Comparison of ENCODE assay signal across 8 mouse cellular contexts in the genomic region with DNA sequence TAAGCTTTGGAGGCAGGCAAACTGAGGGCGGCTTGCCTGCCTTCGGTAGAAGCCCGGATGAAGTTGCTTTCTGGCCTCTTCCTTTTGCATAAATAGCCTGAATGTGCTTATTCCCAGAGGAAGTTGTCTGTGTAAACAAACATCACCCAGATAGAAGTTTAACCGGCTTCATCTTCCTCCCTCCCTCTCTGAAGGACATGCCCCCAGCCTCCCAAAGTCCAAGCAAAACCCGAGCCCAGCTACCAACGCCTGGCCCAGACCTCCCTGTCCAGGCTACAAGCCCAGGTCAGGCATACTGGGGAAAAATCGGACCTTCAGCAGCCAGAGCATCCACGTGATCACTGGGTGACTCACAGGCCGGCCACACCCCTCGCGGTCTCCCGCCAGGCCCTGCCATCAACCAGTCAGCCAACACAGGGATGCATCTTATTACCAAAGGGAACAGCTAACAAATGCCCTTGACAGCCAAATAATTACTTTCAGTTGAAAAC. TPM values are rescaled to one million over a fixed set of nuclear protein-coding genes. Genes with fewer than 3 reads are reported as not detected.
DNase-seq lines count a peak whose midpoint lies in the region; ATAC-seq and TF ChIP-seq lines count a peak whose summit lies in the region.

No protein-coding gene starts in this region.

- peak; percentile 39; the same call in 1 of the 2 replicates for TF ChIP-seq EP300 in liver, postnatal 0 days (IDR thresholded peaks at IDR 0.05; ENCODE audit: low read depth)

- peaks cover 54% of the 10 kb centered on the region for H3K79me2 ChIP-seq in C2C12 (ENCODE audit: control insufficient read depth, insufficient read depth)

- H3K9me3 ChIP-seq in forebrain, embryonic 11.5 days (ENCODE audit: control insufficient read depth, low read length), result no peaks in the 10 kb centered on the region
- H3K9me3 ChIP-seq in heart, embryonic 16.5 days (replicated peaks; ENCODE audit: control insufficient read depth, low read length), result no peaks in the 10 kb centered on the region
- no peaks in the 10 kb centered on the region for H3K9me3 ChIP-seq in liver, postnatal 0 days (ENCODE audit: low read length)
- H3K9me3 ChIP-seq in neural tube, embryonic 12.5 days, result no peaks in the 10 kb centered on the region

- H3K79me3 ChIP-seq in C2C12 (ENCODE audit: low read depth), result peaks cover 28% of the 10 kb centered on the region

- peak overlapping the region; percentile 3 for H3ac ChIP-seq in C2C12 (ENCODE audit: control insufficient read depth, insufficient read length, low read depth)

- peak overlapping the region; percentile 97 for H3K27ac ChIP-seq in bone marrow, adult 2 months (ENCODE audit: control insufficient read depth, insufficient read depth, low read depth, low read length, poor library complexity)
- peak overlapping the region; percentile 57 for H3K27ac ChIP-seq in forebrain, embryonic 11.5 days (ENCODE audit: low read depth, low read length)
- peak overlapping the region; percentile 86 for H3K27ac ChIP-seq in heart, embryonic 16.5 days (ENCODE audit: low read length)
- peak overlapping the region; percentile 90 for H3K27ac ChIP-seq in liver, postnatal 0 days (ENCODE audit: low read depth)
- no peak overlapping the region for H3K27ac ChIP-seq in neural tube, embryonic 12.5 days
- peak overlapping the region; percentile 85 for H3K27ac ChIP-seq in testis, adult 2 months (ENCODE audit: control insufficient read depth, insufficient read depth, low read depth, low read length)

- 2% methylated on average over 12 of the region's 12 CpGs for WGBS in bone marrow, adult 2 months
- 4% methylated on average over 12 of the region's 12 CpGs for WGBS in forebrain, embryonic 11.5 days
- WGBS in heart, embryonic 16.5 days, result 3% methylated on average over 12 of the region's 12 CpGs
- WGBS in liver, postnatal 0 days (ENCODE audit: insufficient replicate concordance), result 0% methylated on average over 12 of the region's 12 CpGs
- WGBS in neural tube, embryonic 12.5 days, result 2% methylated on average over 12 of the region's 12 CpGs

- peak overlapping the region; percentile 36 for H3K4me2 ChIP-seq in forebrain, embryonic 11.5 days (ENCODE audit: low read depth, low read length, severe bottlenecking)
- H3K4me2 ChIP-seq in heart, embryonic 16.5 days (ENCODE audit: low read depth, low read length), result peak overlapping the region; percentile 66
- H3K4me2 ChIP-seq in liver, postnatal 0 days (ENCODE audit: low read depth, low read length), result peak overlapping the region; percentile 68
- peak overlapping the region; percentile 52 for H3K4me2 ChIP-seq in neural tube, embryonic 12.5 days (replicated peaks)

- peaks cover 21% of the 10 kb centered on the region for H3K36me3 ChIP-seq in C2C12 (ENCODE audit: control insufficient read depth, insufficient read depth)
- no peaks in the 10 kb centered on the region for H3K36me3 ChIP-seq in forebrain, embryonic 11.5 days (ENCODE audit: control insufficient read depth, insufficient read depth, low read length)
- H3K36me3 ChIP-seq in heart, embryonic 16.5 days (ENCODE audit: control insufficient read depth, insufficient read depth), result no peaks in the 10 kb centered on the region
- peaks cover 12% of the 10 kb centered on the region; the same call in 1 of the 2 replicates for H3K36me3 ChIP-seq in liver, postnatal 0 days (replicated peaks; ENCODE audit: insufficient read depth, low read length)
- peaks cover 5% of the 10 kb centered on the region; the same call in 1 of the 2 replicates for H3K36me3 ChIP-seq in neural tube, embryonic 12.5 days
- H3K36me3 ChIP-seq in testis, adult 2 months (ENCODE audit: control insufficient read depth, insufficient read depth, low read length), result no peaks in the 10 kb centered on the region

- peak; percentile 88 for TF ChIP-seq POLR2A in bone marrow, adult 2 months (IDR thresholded peaks at IDR 0.05; ENCODE audit: borderline replicate concordance, control insufficient read depth, low read depth, low read length)
- TF ChIP-seq POLR2A in testis, adult 2 months (IDR thresholded peaks at IDR 0.05; ENCODE audit: control insufficient read depth, low read depth, low read length), result no peak

- peaks cover 4% of the 10 kb centered on the region; the same call in 1 of the 2 replicates for H3K4me1 ChIP-seq in bone marrow, adult 2 months (ENCODE audit: control insufficient read depth, insufficient read depth, low read length)
- peaks cover 18% of the 10 kb centered on the region for H3K4me1 ChIP-seq in forebrain, embryonic 11.5 days (replicated peaks; ENCODE audit: control insufficient read depth, insufficient read depth, low read length)
- H3K4me1 ChIP-seq in heart, embryonic 16.5 days (ENCODE audit: control insufficient read depth, insufficient read depth, low read length), result peaks cover 33% of the 10 kb centered on the region
- peaks cover 35% of the 10 kb centered on the region for H3K4me1 ChIP-seq in liver, postnatal 0 days (ENCODE audit: insufficient read depth)
- H3K4me1 ChIP-seq in neural tube, embryonic 12.5 days, result peaks cover 38% of the 10 kb centered on the region
- H3K4me1 ChIP-seq in testis, adult 2 months (ENCODE audit: control insufficient read depth, insufficient read depth, low read length), result peaks cover 46% of the 10 kb centered on the region

- no peak for TF ChIP-seq CTCF in C2C12 (IDR thresholded peaks at IDR 0.05; ENCODE audit: control insufficient read depth, insufficient read depth, insufficient read length)
- no peak for TF ChIP-seq CTCF in bone marrow, adult 2 months (IDR thresholded peaks at IDR 0.05; ENCODE audit: control insufficient read depth, insufficient read depth, low read length)
- TF ChIP-seq CTCF in liver, postnatal 0 days (IDR thresholded peaks at IDR 0.05; ENCODE audit: low read depth), result no peak
- TF ChIP-seq CTCF in testis, adult 2 months (IDR thresholded peaks at IDR 0.05; ENCODE audit: control insufficient read depth, insufficient read depth, insufficient replicate concordance, low read depth, low read length), result no peak

- no peak; the same call in 1 of the 2 replicates for ATAC-seq in forebrain, embryonic 11.5 days (replicated peaks; ENCODE audit: low FRiP score)
- no peak for ATAC-seq in heart, embryonic 16.5 days (replicated peaks; ENCODE audit: extremely low read depth, insufficient read depth, low FRiP score)
- ATAC-seq in liver, postnatal 0 days, result peak; percentile 47
- ATAC-seq in neural tube, embryonic 12.5 days (ENCODE audit: low FRiP score, low read depth), result no peak

- H3K9ac ChIP-seq in forebrain, embryonic 11.5 days (ENCODE audit: low read length), result peak overlapping the region; percentile 20; the same call in 1 of the 2 replicates
- H3K9ac ChIP-seq in heart, embryonic 16.5 days (ENCODE audit: low read length), result peak overlapping the region; percentile 67
- peak overlapping the region; percentile 49 for H3K9ac ChIP-seq in liver, postnatal 0 days (replicated peaks)
- peak overlapping the region; percentile 10 for H3K9ac ChIP-seq in neural tube, embryonic 12.5 days

- peak overlapping the region; percentile 23 for H3K4me3 ChIP-seq in C2C12 (ENCODE audit: insufficient read depth, poor library complexity, severe bottlenecking)
- peak overlapping the region; percentile 53 for H3K4me3 ChIP-seq in bone marrow, adult 2 months (replicated peaks; ENCODE audit: control insufficient read depth, low read depth, low read length)
- peak overlapping the region; percentile 10; the same call in 1 of the 2 replicates for H3K4me3 ChIP-seq in forebrain, embryonic 11.5 days (ENCODE audit: low read depth, low read length)
- peak overlapping the region; percentile 40 for H3K4me3 ChIP-seq in heart, embryonic 16.5 days (ENCODE audit: low read length)
- peak overlapping the region; percentile 38 for H3K4me3 ChIP-seq in liver, postnatal 0 days (ENCODE audit: low read depth, low read length)
- peak overlapping the region; percentile 25 for H3K4me3 ChIP-seq in neural tube, embryonic 12.5 days
- no peak overlapping the region for H3K4me3 ChIP-seq in testis, adult 2 months (ENCODE audit: control insufficient read depth, low read depth, low read length)

- DNase-seq in forebrain, embryonic 11.5 days (ENCODE audit: low spot score), result peak; percentile 87
- DNase-seq in kidney, postnatal 4 days, result peak; percentile 89 to 94
- peak; percentile 92 for DNase-seq in liver, postnatal 0 days

- no peaks in the 10 kb centered on the region for H3K27me3 ChIP-seq in C2C12 (ENCODE audit: control insufficient read depth, insufficient read depth, insufficient read length)
- H3K27me3 ChIP-seq in forebrain, embryonic 11.5 days (ENCODE audit: control insufficient read depth, insufficient read depth, low read length), result no peaks in the 10 kb centered on the region
- no peaks in the 10 kb centered on the region for H3K27me3 ChIP-seq in heart, embryonic 16.5 days (ENCODE audit: control insufficient read depth, insufficient read depth, low read length)
- no peaks in the 10 kb centered on the region for H3K27me3 ChIP-seq in liver, postnatal 0 days (ENCODE audit: insufficient read depth, low read length)
- H3K27me3 ChIP-seq in neural tube, embryonic 12.5 days (replicated peaks), result peaks cover 8% of the 10 kb centered on the region
- no peaks in the 10 kb centered on the region for H3K27me3 ChIP-seq in testis, adult 2 months (ENCODE audit: control insufficient read depth, insufficient read depth, low read length)

TF ChIP-seq in C2C12, 6 proteins besides CTCF, POLR2A, EP300 and RAD21:
- peak; percentile 80 for TF ChIP-seq MAX (IDR thresholded peaks at IDR 0.05)
- no peak for TF ChIP-seq MYOG (IDR thresholded peaks at IDR 0.05; ENCODE audit: control insufficient read depth, extremely low read depth, insufficient read length)
- no peak for TF ChIP-seq MYOD1 (IDR thresholded peaks at IDR 0.05; ENCODE audit: control insufficient read depth, insufficient read length, low read depth)
- no peak for TF ChIP-seq CEBPB (IDR thresholded peaks at IDR 0.05; ENCODE audit: low read depth)
- TF ChIP-seq FOSL1 (IDR thresholded peaks at IDR 0.05; ENCODE audit: insufficient read depth, low read length, poor library complexity, severe bottlenecking), result peak; percentile 47
- peak; percentile 90 for TF ChIP-seq USF1 (IDR thresholded peaks at IDR 0.05; ENCODE audit: low read depth)

RNA-seq across cellular contexts. Expression of a gene that starts 4.4 kb away (rescaled TPM):
- polyA plus RNA-seq in C2C12 (2012; fragmentation: generic; extraction: Trizol), result 61.8 TPM
- polyA plus RNA-seq in bone marrow, adult 2 months (2011; ENCODE audit: insufficient read depth, insufficient read length, low replicate concordance, missing spikeins), result 45.8 and 74.0 TPM in 2 replicates
- polyA plus RNA-seq in forebrain, embryonic 11.5 days (2014; fragmentation: Nextera tagmentation; extraction: Ambion mirVana), result 11.9 and 15.3 TPM in 2 replicates
- 5.9 and 7.7 TPM in 2 replicates for polyA plus RNA-seq in heart, embryonic 16.5 days (2015; fragmentation: Nextera tagmentation; extraction: Ambion mirVana)
- 7.6 and 7.7 TPM in 2 replicates for polyA plus RNA-seq in liver, postnatal 0 days (2015; fragmentation: Nextera tagmentation; extraction: Ambion mirVana)
- polyA plus RNA-seq in neural tube, embryonic 12.5 days (2016; fragmentation: Nextera tagmentation; extraction: Ambion mirVana), result 12.5 and 13.4 TPM in 2 replicates
- polyA plus RNA-seq in testis, adult 2 months (2012; rRNA removed), result 5.4 and 6.2 TPM in 2 replicates

Comparison
In these comparisons a context has a peak if more than half of its experiments do, and no peak if none do; other contexts are left out.
1. H3K9ac ChIP-seq: peak in every context shown above with its lines; median percentile 67 in heart, embryonic 16.5 days; 49 in liver, postnatal 0 days; 20 in forebrain, embryonic 11.5 days; 10 in neural tube, embryonic 12.5 days.